ENCODE assay signal across 8 mouse cellular contexts in the genomic region with DNA sequence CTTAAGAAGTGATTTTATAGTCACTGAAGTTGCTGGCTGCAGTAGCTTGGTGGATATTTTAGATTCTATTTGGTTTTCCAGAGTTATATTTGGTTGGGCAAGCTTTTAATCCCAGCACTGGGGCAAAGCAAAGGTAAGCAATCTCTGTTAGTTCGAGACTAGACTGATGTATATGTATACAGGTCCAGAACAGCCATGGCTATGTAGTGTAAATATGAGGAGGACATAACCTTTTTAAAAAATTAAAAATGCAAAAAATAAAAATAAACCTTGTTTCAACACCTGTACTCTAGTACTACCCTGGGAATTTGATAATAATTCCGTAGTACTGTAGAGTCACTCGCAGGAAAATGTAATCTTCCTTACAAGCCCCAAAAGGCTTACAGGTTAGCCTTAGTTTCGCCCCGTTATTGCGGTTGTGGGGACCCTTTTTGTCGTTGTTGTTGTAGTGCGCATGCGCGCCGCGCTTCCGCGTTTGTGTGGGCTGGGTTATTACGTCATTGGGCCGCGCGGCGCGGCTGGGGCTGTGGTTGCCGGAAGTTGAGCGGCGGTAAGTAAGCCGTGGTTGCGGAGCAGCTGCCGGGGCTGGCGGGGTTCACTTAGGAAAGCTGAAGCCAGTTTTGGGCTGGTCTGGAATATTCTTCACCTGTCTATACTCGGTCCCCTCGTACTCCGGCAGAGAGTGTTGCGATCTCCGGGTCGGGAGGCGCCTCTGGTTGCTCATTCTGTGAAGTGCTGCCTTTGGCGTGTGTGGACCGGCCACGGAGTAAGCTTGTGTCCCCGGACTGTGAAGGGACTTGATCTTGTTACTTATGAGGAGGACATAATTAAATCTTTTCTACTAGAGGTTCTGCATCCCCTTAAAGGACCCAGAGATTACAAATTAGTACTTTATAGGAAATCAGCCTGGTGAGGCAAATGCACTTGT. TPM values are rescaled to one million over a fixed set of nuclear protein-coding genes. Genes with fewer than 3 reads are reported as not detected.
DNase-seq lines count a peak whose midpoint lies in the region; ATAC-seq lines count a peak whose summit lies in the region.

A gene (plus strand): TSS at position 497 of the 928 bp plus-strand sequence.

- no peaks in the 10 kb centered on the region for H3K27me3 ChIP-seq in heart, embryonic 14.5 days (ENCODE audit: control insufficient read depth, insufficient read depth, low read length)
- H3K27me3 ChIP-seq in liver, embryonic 13.5 days: no peaks in the 10 kb centered on the region
- no peaks in the 10 kb centered on the region for H3K27me3 ChIP-seq in stomach, embryonic 16.5 days (ENCODE audit: control insufficient read depth, insufficient read depth, low read length)

- peak; percentile 75 for ATAC-seq in heart, embryonic 14.5 days (ENCODE audit: insufficient number of reproducible peaks, insufficient read depth, low FRiP score, low read depth)
- ATAC-seq in liver, embryonic 13.5 days (ENCODE audit: low read depth): peak; percentile 87
- peak; percentile 88 for ATAC-seq in stomach, embryonic 16.5 days (ENCODE audit: insufficient read depth, low FRiP score)

- H3K4me2 ChIP-seq in heart, embryonic 14.5 days (ENCODE audit: low read length): peak within 1 kb of the TSS; percentile 95
- peak within 1 kb of the TSS; percentile 79 for H3K4me2 ChIP-seq in liver, embryonic 13.5 days
- H3K4me2 ChIP-seq in stomach, embryonic 16.5 days (ENCODE audit: low read depth, low read length): peak within 1 kb of the TSS; percentile 89

- H3K36me3 ChIP-seq in heart, embryonic 14.5 days (ENCODE audit: control insufficient read depth, insufficient read depth, low read length): no peaks in the 10 kb centered on the region
- no peaks in the 10 kb centered on the region for H3K36me3 ChIP-seq in liver, embryonic 13.5 days
- no peaks in the 10 kb centered on the region for H3K36me3 ChIP-seq in stomach, embryonic 16.5 days (ENCODE audit: control insufficient read depth, insufficient read depth, low read length)

- DNase-seq in CD4-positive, CD25-positive, alpha-beta regulatory T cell, adult 2 months (ENCODE audit: low read depth, low spot score): peak; percentile 98
- peak; percentile 73 for DNase-seq in fibroblast of lung, adult 2 months (ENCODE audit: low read depth)
- peak; percentile 96 for DNase-seq in kidney, postnatal 14 days
- DNase-seq in liver, embryonic 13.5 days: peak; percentile 83
- peak; percentile 93 for DNase-seq in neural tube, embryonic 10.5 days (ENCODE audit: extremely low spot score, low spot score)

- H3K4me1 ChIP-seq in brown adipose tissue, adult 24 weeks (ENCODE audit: control insufficient read depth, insufficient read depth, insufficient read length, low read length): no peaks in the 10 kb centered on the region
- H3K4me1 ChIP-seq in heart, embryonic 14.5 days (ENCODE audit: control insufficient read depth in 2 of 2, insufficient read depth in 2 of 2, low read length in 2 of 2): peaks cover 0 to 12% of the 10 kb centered on the region in 2 experiments; a peak in 3 of 4 replicates
- H3K4me1 ChIP-seq in liver, embryonic 13.5 days (replicated peaks): peaks cover 20% of the 10 kb centered on the region
- 0 out of 2 replicates have a peak, but pooled peaks cover 8% of the 10 kb centered on the region for H3K4me1 ChIP-seq in stomach, embryonic 16.5 days (ENCODE audit: control insufficient read depth, insufficient read depth, low read length)

- peak within 1 kb of the TSS; percentile 78 for H3K9ac ChIP-seq in heart, embryonic 14.5 days (ENCODE audit: low read length)
- H3K9ac ChIP-seq in liver, embryonic 13.5 days: peak within 1 kb of the TSS; percentile 85
- H3K9ac ChIP-seq in stomach, embryonic 16.5 days (ENCODE audit: low read length): peak within 1 kb of the TSS; percentile 82

- H3K4me3 ChIP-seq in brown adipose tissue, adult 24 weeks (ENCODE audit: insufficient read depth, low read depth, low read length): peak within 1 kb of the TSS; percentile 97
- peak within 1 kb of the TSS; percentile 78 to 90 for H3K4me3 ChIP-seq in heart, embryonic 14.5 days (ENCODE audit: control insufficient read depth in 1 of 2, insufficient read depth in 1 of 2, low read depth in 1 of 2, low read length in 2 of 2)
- peak within 1 kb of the TSS; percentile 82 for H3K4me3 ChIP-seq in liver, embryonic 13.5 days (replicated peaks)
- H3K4me3 ChIP-seq in stomach, embryonic 16.5 days (replicated peaks; ENCODE audit: low read length): peak within 1 kb of the TSS; percentile 94

- under 1% methylated on average over 38 of the region's 38 CpGs for WGBS in heart, embryonic 14.5 days
- under 1% methylated on average over 38 of the region's 38 CpGs for WGBS in liver, embryonic 13.5 days (ENCODE audit: insufficient replicate concordance)
- under 1% methylated on average over 38 of the region's 38 CpGs for WGBS in stomach, embryonic 16.5 days

- H3K9me3 ChIP-seq in heart, embryonic 14.5 days (ENCODE audit: control insufficient read depth, low read length): no peaks in the 10 kb centered on the region
- H3K9me3 ChIP-seq in liver, embryonic 13.5 days (replicated peaks): no peaks in the 10 kb centered on the region
- no peaks in the 10 kb centered on the region for H3K9me3 ChIP-seq in stomach, embryonic 16.5 days (replicated peaks; ENCODE audit: control insufficient read depth, low read length)

- H3K27ac ChIP-seq in brown adipose tissue, adult 24 weeks (replicated peaks; ENCODE audit: low read depth, low read length): peak within 1 kb of the TSS; percentile 86
- H3K27ac ChIP-seq in heart, embryonic 14.5 days (replicated peaks in 1 of 2; ENCODE audit: control insufficient read depth in 1 of 2, insufficient read depth in 1 of 2, low read depth in 2 of 2, low read length in 2 of 2): 0 out of 4 replicates have a peak within 1 kb of the TSS, but pooled peaks of 1 of the 2 experiments have one; percentile 35
- peak within 1 kb of the TSS; percentile 60; the same call in 1 of the 2 replicates for H3K27ac ChIP-seq in liver, embryonic 13.5 days
- peak within 1 kb of the TSS; percentile 74; the same call in 1 of the 2 replicates for H3K27ac ChIP-seq in stomach, embryonic 16.5 days (ENCODE audit: low read length)

RNA-seq across cellular contexts. Expression of the gene that starts here (rescaled TPM):
- 20.5 and 22.7 TPM in 2 replicates for polyA plus RNA-seq in brown adipose tissue, adult 24 weeks (2012; ENCODE audit: insufficient read depth, insufficient read length, missing spikeins)
- 18.1 and 20.0 TPM in 2 replicates for polyA plus RNA-seq in heart, embryonic 14.5 days (2014; fragmentation: Nextera tagmentation; extraction: Ambion mirVana)
- polyA plus RNA-seq in liver, embryonic 13.5 days (2015; fragmentation: Nextera tagmentation; extraction: Ambion mirVana): 12.5 and 13.2 TPM in 2 replicates
- 21.9 and 22.4 TPM in 2 replicates for polyA plus RNA-seq in stomach, embryonic 16.5 days (2015; fragmentation: Nextera tagmentation; extraction: Ambion mirVana)
